Mouse (Mus musculus) heart, postnatal 10 days (tissue): Measurements from ENCODE around the gene Agap1. TPM values are rescaled to one million over a fixed set of nuclear protein-coding genes. Genes with fewer than 3 reads are reported as not detected.

Experiments used
- DNase-seq, 2 experiments: peaks; one replicate each; pipeline ENCODE4 v3.0.0; 2021
- intact Hi-C: fragments of 180-260 bp; cut with DNase I; formaldehyde crosslinking; loops from one replicate; pipeline ENCODE4 v1.15.1; 2025
- total RNA-seq, 2 experiments: library from RNA; stranded (reverse); gene quantifications; 2 replicates each; pipeline ENCODE4 v1.2.3; 2021

Gene Agap1
- total RNA-seq, 2 experiments from 2014 or later: 54.4 to 57.6 TPM

GRCm38 (mm10) chr1:89457126-89458031 is 2.8 kb downstream of the Agap1 start:
- no peak for DNase-seq
- intact Hi-C loops: loop anchor here (2.0 kb wide), 1 partner anchor 65 kb away; no protein-coding TSS in a partner anchor

- DNase-seq: no peak
- intact Hi-C loops: no loop called here
Observed at GRCm38 (mm10) chr1:89461881-89462280, 7.3 kb downstream of the Agap1 start.

GRCm38 (mm10) chr1:89463138-89463537 is 8.5 kb downstream of the Agap1 start:
- intact Hi-C loops: no loop called here
- DNase-seq: peak; percentile 37 to 50

- intact Hi-C loops: no loop called here
- no peak for DNase-seq
Observed at GRCm38 (mm10) chr1:89465417-89466002, 10.9 kb downstream of the Agap1 start.

GRCm38 (mm10) chr1:89467321-89468069 is 12.9 kb downstream of the Agap1 start:
- intact Hi-C loops: no loop called here

GRCm38 (mm10) chr1:89468141-89468540 is 13.5 kb downstream of the Agap1 start:
- intact Hi-C loops: no loop called here
- DNase-seq: no peak

More at GRCm38 (mm10) chr1:89467321-89468069, 12.9 kb downstream of the Agap1 start:
- DNase-seq: peak; percentile 44 to 57

- DNase-seq: no peak
- intact Hi-C loops: no loop called here
Observed at GRCm38 (mm10) chr1:89471430-89471829, 16.8 kb downstream of the Agap1 start.

GRCm38 (mm10) chr1:89471891-89472290 is 17.3 kb downstream of the Agap1 start:
- intact Hi-C loops: no loop called here
- no peak for DNase-seq

GRCm38 (mm10) chr1:89473946-89474345 is 19.3 kb downstream of the Agap1 start:
- no peak for DNase-seq
- intact Hi-C loops: no loop called here

GRCm38 (mm10) chr1:89474853-89475252 is 20.2 kb downstream of the Agap1 start:
- DNase-seq: no peak
- intact Hi-C loops: no loop called here

GRCm38 (mm10) chr1:89477033-89477432 is 22.4 kb downstream of the Agap1 start:
- DNase-seq: no peak
- intact Hi-C loops: no loop called here

- intact Hi-C loops: no loop called here
- DNase-seq: no peak
Observed at GRCm38 (mm10) chr1:89478571-89479460, 24.2 kb downstream of the Agap1 start.

GRCm38 (mm10) chr1:89481154-89481553 is 26.5 kb downstream of the Agap1 start:
- no peak for DNase-seq
- intact Hi-C loops: no loop called here

GRCm38 (mm10) chr1:89482812-89483211 is 28.2 kb downstream of the Agap1 start:
- no peak for DNase-seq
- intact Hi-C loops: no loop called here

GRCm38 (mm10) chr1:89486891-89487290 is 32.3 kb downstream of the Agap1 start:
- intact Hi-C loops: no loop called here
- DNase-seq: no peak

- no peak for DNase-seq
- intact Hi-C loops: no loop called here
Observed at GRCm38 (mm10) chr1:89489111-89489971, 34.7 kb downstream of the Agap1 start.

- DNase-seq: no peak
- intact Hi-C loops: no loop called here
Observed at GRCm38 (mm10) chr1:89493177-89493576, 38.6 kb downstream of the Agap1 start.

GRCm38 (mm10) chr1:89494816-89495215 is 40.2 kb downstream of the Agap1 start:
- intact Hi-C loops: no loop called here
- DNase-seq: no peak

- DNase-seq: no peak
- intact Hi-C loops: no loop called here
Observed at GRCm38 (mm10) chr1:89496204-89496603, 41.6 kb downstream of the Agap1 start.
